Mouse (Mus musculus): ENCODE measurements around the gene Mfsd14a. TPM values are rescaled to one million over a fixed set of nuclear protein-coding genes. Genes with fewer than 3 reads are reported as not detected.

Mfsd14a gene
- total and polyA plus RNA-seq, 3 experiments = 12.0 to 19.5 (median 17.5) TPM

DNA sequence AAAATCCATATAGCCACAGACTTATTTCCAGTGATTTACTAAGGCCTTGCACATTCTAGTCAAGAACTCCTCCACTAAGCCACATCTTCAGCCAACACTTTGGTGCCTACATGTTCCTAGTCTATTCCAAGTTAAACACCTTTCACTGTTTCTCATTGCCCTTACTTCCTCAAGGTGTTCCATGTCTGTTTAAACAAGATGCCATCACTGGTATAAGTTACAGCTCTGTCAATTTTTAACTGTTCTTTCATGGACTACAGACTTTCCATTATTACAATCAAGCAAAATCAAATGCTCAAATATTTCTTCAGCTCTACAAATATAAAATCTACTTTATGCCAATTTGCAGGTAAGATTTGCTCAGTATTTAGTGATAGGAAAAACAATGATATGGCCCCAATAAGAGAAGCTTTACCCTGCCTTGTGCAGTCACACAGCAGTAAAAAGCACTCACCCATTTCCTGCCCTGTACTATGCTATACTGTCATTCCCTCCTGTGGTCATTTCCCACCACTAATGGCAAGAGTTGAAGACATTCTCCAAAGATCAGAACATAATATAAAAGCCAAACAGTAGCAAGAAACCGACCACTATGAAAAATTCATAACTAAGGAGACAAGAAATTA lies 40.3 kb upstream of the Mfsd14a start:
- no peak overlapping the region for H3K9ac ChIP-seq (ENCODE audit: low read depth, low read length)
- H3K27ac ChIP-seq = no peak overlapping the region
- H3K4me1 ChIP-seq (ENCODE audit: control insufficient read depth, insufficient read depth, low read length) = no peaks in the 10 kb centered on the region
- TF ChIP-seq EP300 (IDR thresholded peaks at IDR 0.05; ENCODE audit: insufficient read depth, low read depth, low read length) (no peak), CTCF (IDR thresholded peaks at IDR 0.05) (no peak), POLR2A (IDR thresholded peaks at IDR 0.05; ENCODE audit: insufficient read depth, low read depth, low read length) (no peak)
- no peak overlapping the region for H3K4me3 ChIP-seq
- H3K79me2 ChIP-seq (replicated peaks; ENCODE audit: control insufficient read depth, insufficient read depth, low read length) = peaks cover 3% of the 10 kb centered on the region; the same call in 1 of the 2 replicates
- WGBS = 94% methylated on average over 1 of the region's 1 CpGs
- intact Hi-C loops (cut with DNase I) = no loop called here
- DNase-seq = no peak
- peaks cover 3% of the 10 kb centered on the region; the same call in 1 of the 2 replicates for H3K36me3 ChIP-seq (ENCODE audit: control insufficient read depth, insufficient read depth, low read length)
- H3K27me3 ChIP-seq (ENCODE audit: control insufficient read depth, insufficient read depth, low read length) = no peaks in the 10 kb centered on the region

DNA sequence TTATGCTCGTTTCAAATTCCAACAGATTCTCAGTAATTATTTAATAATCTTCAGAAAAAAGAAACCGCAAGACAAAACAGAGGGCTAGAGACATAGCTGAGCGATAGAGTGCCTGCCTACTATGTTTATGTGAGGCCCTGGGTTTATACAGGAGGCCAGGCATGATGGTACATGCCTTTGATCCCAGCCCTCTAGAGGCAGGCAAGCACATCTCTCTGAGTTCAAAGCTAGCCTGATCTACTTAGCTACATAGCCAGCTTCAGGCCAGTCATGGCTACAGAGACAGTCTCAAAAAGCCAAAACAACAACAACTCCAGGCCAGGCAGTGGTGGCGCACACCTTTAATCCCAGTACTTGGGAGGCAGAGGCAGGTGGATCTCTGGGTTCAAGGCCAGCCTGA lies 39.1 kb upstream of the Mfsd14a start:
- Histone ChIP-seq H3K36me3 (ENCODE audit: control insufficient read depth, insufficient read depth, low read length) (peaks cover 1% of the 10 kb centered on the region; the same call in 1 of the 2 replicates), H3K79me2 (replicated peaks; ENCODE audit: control insufficient read depth, insufficient read depth, low read length) (peaks cover 3% of the 10 kb centered on the region; the same call in 1 of the 2 replicates), H3K4me1 (ENCODE audit: control insufficient read depth, insufficient read depth, low read length) (no peaks in the 10 kb centered on the region), H3K27me3 (ENCODE audit: control insufficient read depth, insufficient read depth, low read length) (no peaks in the 10 kb centered on the region), H3K4me3 (no peak overlapping the region), H3K27ac (no peak overlapping the region), H3K9ac (ENCODE audit: low read depth, low read length) (no peak overlapping the region)
- TF ChIP-seq CTCF (IDR thresholded peaks at IDR 0.05) = no peak
- TF ChIP-seq POLR2A (IDR thresholded peaks at IDR 0.05; ENCODE audit: insufficient read depth, low read depth, low read length) = no peak
- TF ChIP-seq EP300 (IDR thresholded peaks at IDR 0.05; ENCODE audit: insufficient read depth, low read depth, low read length) = no peak
- 96% methylated on average over 4 of the region's 4 CpGs for WGBS
- intact Hi-C loops (cut with DNase I) = no loop called here
- DNase-seq = no peak

DNA sequence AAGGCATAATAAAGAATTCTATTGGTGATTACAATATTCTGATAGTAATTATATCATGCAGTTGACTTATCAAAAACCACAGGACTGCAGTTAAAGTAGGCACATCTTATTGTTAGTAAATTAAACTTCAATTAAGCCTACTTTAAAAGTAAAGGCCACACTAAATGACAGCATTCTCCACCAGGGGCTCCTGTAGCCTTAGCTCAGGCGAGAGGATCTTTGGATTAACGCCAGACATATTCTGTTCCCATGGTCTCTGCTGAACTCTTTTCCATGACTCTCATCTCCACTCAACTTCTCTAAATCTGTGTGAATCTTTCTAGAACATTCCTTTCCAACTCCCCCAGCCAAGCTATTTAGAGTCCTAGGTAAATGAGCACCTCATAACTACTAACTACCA lies 36.3 kb upstream of the Mfsd14a start:
- Histone ChIP-seq H3K36me3 (ENCODE audit: control insufficient read depth, insufficient read depth, low read length) (no peaks in the 10 kb centered on the region; the same call in 1 of the 2 replicates), H3K9ac (ENCODE audit: low read depth, low read length) (no peak overlapping the region), H3K27me3 (ENCODE audit: control insufficient read depth, insufficient read depth, low read length) (no peaks in the 10 kb centered on the region), H3K79me2 (replicated peaks; ENCODE audit: control insufficient read depth, insufficient read depth, low read length) (peaks cover 3% of the 10 kb centered on the region; the same call in 1 of the 2 replicates), H3K4me3 (no peak overlapping the region), H3K27ac (no peak overlapping the region), H3K4me1 (ENCODE audit: control insufficient read depth, insufficient read depth, low read length) (no peaks in the 10 kb centered on the region)
- intact Hi-C loops (cut with DNase I) = no loop called here
- 28% methylated on average over 2 of the region's 2 CpGs for WGBS
- DNase-seq = no peak
- TF ChIP-seq EP300 (IDR thresholded peaks at IDR 0.05; ENCODE audit: insufficient read depth, low read depth, low read length) = no peak
- TF ChIP-seq POLR2A (IDR thresholded peaks at IDR 0.05; ENCODE audit: insufficient read depth, low read depth, low read length) = no peak
- peak; percentile 59 for TF ChIP-seq CTCF (IDR thresholded peaks at IDR 0.05)

DNA sequence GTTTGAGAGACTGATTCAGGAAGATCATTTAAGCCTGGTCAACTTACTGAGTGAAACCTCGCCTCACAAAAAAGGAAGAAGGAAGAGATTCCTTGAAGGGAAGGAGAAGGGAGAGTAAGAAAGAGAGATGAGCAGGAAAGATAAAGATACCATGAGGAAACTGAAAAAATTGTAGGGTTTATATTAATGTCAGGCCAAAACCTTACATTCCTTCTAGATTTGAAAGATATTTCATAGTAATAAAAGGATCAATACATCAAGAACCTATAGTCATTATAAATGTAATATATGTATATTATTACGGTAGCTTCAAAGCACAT lies 33.1 kb upstream of the Mfsd14a start:
- H3K27me3 ChIP-seq (ENCODE audit: control insufficient read depth, insufficient read depth, low read length) = no peaks in the 10 kb centered on the region
- WGBS = 77% methylated on average over 2 of the region's 2 CpGs
- DNase-seq = no peak
- H3K27ac ChIP-seq = no peak overlapping the region
- H3K4me3 ChIP-seq = no peak overlapping the region
- peaks cover 2% of the 10 kb centered on the region for H3K36me3 ChIP-seq (ENCODE audit: control insufficient read depth, insufficient read depth, low read length)
- TF ChIP-seq POLR2A (IDR thresholded peaks at IDR 0.05; ENCODE audit: insufficient read depth, low read depth, low read length) = no peak
- no peak for TF ChIP-seq EP300 (IDR thresholded peaks at IDR 0.05; ENCODE audit: insufficient read depth, low read depth, low read length)
- TF ChIP-seq CTCF (IDR thresholded peaks at IDR 0.05) = no peak
- no peak overlapping the region for H3K9ac ChIP-seq (ENCODE audit: low read depth, low read length)
- H3K79me2 ChIP-seq (replicated peaks; ENCODE audit: control insufficient read depth, insufficient read depth, low read length) = 0 out of 2 replicates have a peak, but pooled peaks cover 2% of the 10 kb centered on the region
- intact Hi-C loops (cut with DNase I) = no loop called here
- H3K4me1 ChIP-seq (ENCODE audit: control insufficient read depth, insufficient read depth, low read length) = peaks cover 1% of the 10 kb centered on the region

DNA sequence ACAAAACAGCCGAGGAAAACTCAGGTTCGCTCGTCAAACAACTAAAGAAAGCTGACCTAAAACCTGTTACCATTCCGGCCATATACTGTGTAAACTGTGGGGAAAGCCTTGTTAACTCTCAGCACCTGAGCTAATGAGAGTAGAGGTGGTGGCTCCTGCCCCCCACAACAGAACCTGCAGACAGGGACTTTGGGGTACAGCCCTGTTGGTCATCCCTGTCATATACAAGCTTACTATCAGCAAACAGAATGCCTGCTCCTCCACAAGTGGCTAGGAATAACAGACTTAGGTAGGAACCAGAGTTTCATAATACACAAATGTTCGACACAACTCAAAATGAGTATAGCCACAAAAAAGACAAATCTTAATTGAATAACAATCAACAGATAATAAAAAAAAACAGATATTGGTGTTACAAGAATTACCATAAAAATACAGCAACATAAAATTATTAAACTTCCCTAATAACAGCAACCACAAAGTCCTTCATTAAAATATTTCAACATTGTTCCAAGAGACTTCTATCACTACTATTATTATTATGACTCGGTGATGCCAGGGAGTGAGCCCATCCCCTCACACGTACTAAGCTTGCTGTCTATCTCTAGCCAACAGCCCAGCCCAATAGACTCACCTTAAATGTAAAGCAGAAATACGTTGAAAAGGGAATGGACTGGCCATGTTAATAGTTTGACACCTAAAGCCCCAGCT lies 32.6 kb upstream of the Mfsd14a start:
- Histone ChIP-seq H3K9ac (ENCODE audit: low read depth, low read length) (no peak overlapping the region), H3K4me3 (no peak overlapping the region), H3K79me2 (replicated peaks; ENCODE audit: control insufficient read depth, insufficient read depth, low read length) (0 out of 2 replicates have a peak, but pooled peaks cover 2% of the 10 kb centered on the region), H3K4me1 (ENCODE audit: control insufficient read depth, insufficient read depth, low read length) (peaks cover 3% of the 10 kb centered on the region), H3K27me3 (ENCODE audit: control insufficient read depth, insufficient read depth, low read length) (no peaks in the 10 kb centered on the region), H3K27ac (no peak overlapping the region), H3K36me3 (ENCODE audit: control insufficient read depth, insufficient read depth, low read length) (peaks cover 4% of the 10 kb centered on the region)
- no peak for DNase-seq
- 87% methylated on average over 8 of the region's 8 CpGs for WGBS
- intact Hi-C loops (cut with DNase I) = no loop called here
- no peak for TF ChIP-seq CTCF (IDR thresholded peaks at IDR 0.05)
- no peak for TF ChIP-seq EP300 (IDR thresholded peaks at IDR 0.05; ENCODE audit: insufficient read depth, low read depth, low read length)
- TF ChIP-seq POLR2A (IDR thresholded peaks at IDR 0.05; ENCODE audit: insufficient read depth, low read depth, low read length) = no peak

DNA sequence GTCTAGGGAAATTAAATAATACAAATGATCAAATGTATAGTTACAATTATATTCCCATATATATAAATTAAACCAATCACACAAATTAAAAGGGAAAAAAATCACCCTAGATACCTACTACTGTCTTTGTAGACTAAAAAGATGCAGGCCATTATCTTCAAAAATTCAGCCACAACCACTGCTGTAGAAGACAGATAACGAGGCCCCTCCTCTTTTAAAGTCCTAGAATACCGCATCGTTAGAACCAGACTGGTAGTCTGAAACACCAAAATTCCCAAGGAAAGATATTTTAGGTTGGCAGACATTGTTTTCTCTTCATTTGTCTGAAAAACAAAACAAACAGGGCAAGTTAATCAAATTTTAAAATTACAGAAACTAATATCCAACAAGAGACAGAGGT lies 31.8 kb upstream of the Mfsd14a start:
- H3K4me3 ChIP-seq = no peak overlapping the region
- intact Hi-C loops (cut with DNase I) = no loop called here
- 82% methylated on average over 3 of the region's 3 CpGs for WGBS
- no peak overlapping the region for H3K27ac ChIP-seq
- TF ChIP-seq CTCF (IDR thresholded peaks at IDR 0.05) = no peak
- no peak for TF ChIP-seq EP300 (IDR thresholded peaks at IDR 0.05; ENCODE audit: insufficient read depth, low read depth, low read length)
- no peak for TF ChIP-seq POLR2A (IDR thresholded peaks at IDR 0.05; ENCODE audit: insufficient read depth, low read depth, low read length)
- H3K27me3 ChIP-seq (ENCODE audit: control insufficient read depth, insufficient read depth, low read length) = no peaks in the 10 kb centered on the region
- no peak overlapping the region for H3K9ac ChIP-seq (ENCODE audit: low read depth, low read length)
- H3K36me3 ChIP-seq (ENCODE audit: control insufficient read depth, insufficient read depth, low read length) = peaks cover 4% of the 10 kb centered on the region
- H3K79me2 ChIP-seq (replicated peaks; ENCODE audit: control insufficient read depth, insufficient read depth, low read length) = 0 out of 2 replicates have a peak, but pooled peaks cover 2% of the 10 kb centered on the region
- peaks cover 3% of the 10 kb centered on the region for H3K4me1 ChIP-seq (ENCODE audit: control insufficient read depth, insufficient read depth, low read length)
- no peak for DNase-seq
